Mouse (Mus musculus) left cerebral cortex, postnatal 4 days (tissue): ENCODE measurements around the gene Hip1. TPM values are rescaled to one million over a fixed set of nuclear protein-coding genes. Genes with fewer than 3 reads are reported as not detected.

Source experiments
- DNase-seq: peaks from one replicate; pipeline ENCODE4 v3.0.0-alpha.2; 2022
- intact Hi-C: fragments of 180-260 bp; cut with DNase I; formaldehyde crosslinking; loops from one replicate; pipeline ENCODE4 v1.15.1; 2025
- total RNA-seq, 2 experiments: library from RNA; stranded (reverse); gene quantifications; 2 replicates each; pipeline ENCODE4 v1.2.3; 2021

The Hip1 gene
- total RNA-seq, 2 experiments from 2014 or later: 99.7 to 102 TPM

- DNase-seq: no peak
- intact Hi-C loops: no loop called here
Observed at GRCm38 (mm10) chr5:135535867-135536266, 9.1 kb downstream of the Hip1 start.

GRCm38 (mm10) chr5:135533431-135533830 lies 11.5 kb downstream of the Hip1 start:
- intact Hi-C loops: no loop called here

GRCm38 (mm10) chr5:135531306-135531845 lies 13.5 kb downstream of the Hip1 start:
- intact Hi-C loops: no loop called here
- no peak for DNase-seq

More at GRCm38 (mm10) chr5:135533431-135533830, 11.5 kb downstream of the Hip1 start:
- peak; percentile 34 for DNase-seq

GRCm38 (mm10) chr5:135529964-135530363 lies 15.0 kb downstream of the Hip1 start:
- intact Hi-C loops: no loop called here
- DNase-seq: no peak

GRCm38 (mm10) chr5:135529310-135529709 lies 15.6 kb downstream of the Hip1 start:
- DNase-seq: no peak
- intact Hi-C loops: no loop called here

GRCm38 (mm10) chr5:135527986-135528385 lies 16.9 kb downstream of the Hip1 start:
- intact Hi-C loops: no loop called here
- no peak for DNase-seq

- DNase-seq: no peak
- intact Hi-C loops: no loop called here
Observed at GRCm38 (mm10) chr5:135524660-135525560, 20.0 kb downstream of the Hip1 start.

- no peak for DNase-seq
Observed at GRCm38 (mm10) chr5:135524087-135524486, 20.8 kb downstream of the Hip1 start.

GRCm38 (mm10) chr5:135522111-135522722 lies 22.7 kb downstream of the Hip1 start:
- intact Hi-C loops: no loop called here
- DNase-seq: no peak

More at GRCm38 (mm10) chr5:135524087-135524486, 20.8 kb downstream of the Hip1 start:
- intact Hi-C loops: no loop called here

- DNase-seq: peak; percentile 62
- intact Hi-C loops: no loop called here
Observed at GRCm38 (mm10) chr5:135517348-135517883, 27.5 kb downstream of the Hip1 start.

GRCm38 (mm10) chr5:135513131-135513530 lies 31.8 kb downstream of the Hip1 start:
- DNase-seq: no peak
- intact Hi-C loops: no loop called here

GRCm38 (mm10) chr5:135511105-135511504 lies 33.8 kb downstream of the Hip1 start:
- no peak for DNase-seq
- intact Hi-C loops: no loop called here

GRCm38 (mm10) chr5:135508284-135508683 lies 36.6 kb downstream of the Hip1 start:
- no peak for DNase-seq
- intact Hi-C loops: no loop called here

- intact Hi-C loops: no loop called here
- DNase-seq: no peak
Observed at GRCm38 (mm10) chr5:135507561-135508273, 37.2 kb downstream of the Hip1 start.

GRCm38 (mm10) chr5:135505442-135505841 lies 39.5 kb downstream of the Hip1 start:
- intact Hi-C loops: no loop called here
- DNase-seq: no peak

- intact Hi-C loops: no loop called here
- DNase-seq: no peak
Observed at GRCm38 (mm10) chr5:135502931-135503330, 42.0 kb downstream of the Hip1 start.

GRCm38 (mm10) chr5:135502027-135502426 lies 42.9 kb downstream of the Hip1 start:
- intact Hi-C loops: no loop called here
- DNase-seq: no peak

- intact Hi-C loops: no loop called here
- DNase-seq: no peak
Observed at GRCm38 (mm10) chr5:135498914-135499313, 46.0 kb downstream of the Hip1 start.

- no peak for DNase-seq
- intact Hi-C loops: no loop called here
Observed at GRCm38 (mm10) chr5:135497347-135497955, 47.5 kb downstream of the Hip1 start.

GRCm38 (mm10) chr5:135496489-135496888 lies 48.4 kb downstream of the Hip1 start:
- no peak for DNase-seq
- intact Hi-C loops: no loop called here
